8 mouse cellular contexts compared by ENCODE assay signal in genomic region chr2:91957096-91957495, GRCm38 (mm10). TPM values are rescaled to one million over a fixed set of nuclear protein-coding genes. Genes with fewer than 3 reads are reported as not detected.
A peak's percentile ranks its signal among the peaks of the same experiment; 100 is the strongest.
DNase-seq lines count a peak whose midpoint lies in the region; ATAC-seq and TF ChIP-seq lines count a peak whose summit lies in the region.

No protein-coding gene starts in this region.

- DNase-seq in kidney, postnatal 4 days: peak; percentile 56 to 59
- DNase-seq in kidney, adult 11 months: no peak
- peak; percentile 36 for DNase-seq in embryonic facial prominence, embryonic 11.5 days (ENCODE audit: low spot score)
- DNase-seq in induced T-regulatory cell, adult 2 months (ENCODE audit: low read depth): peak; percentile 85
- DNase-seq in limb, embryonic 14.5 days (ENCODE audit: low spot score): no peak
- no peak for DNase-seq in ovary, postnatal 14 days (ENCODE audit: low spot score)
- DNase-seq in kidney, adult 8-10 months: no peak

- H3K36me3 ChIP-seq in embryonic facial prominence, embryonic 11.5 days (replicated peaks; ENCODE audit: control insufficient read depth, insufficient read depth, low read depth, low read length): no peaks in the 10 kb centered on the region
- 0 out of 2 replicates have a peak, but pooled peaks cover 6% of the 10 kb centered on the region for H3K36me3 ChIP-seq in limb, embryonic 14.5 days (ENCODE audit: control insufficient read depth, insufficient read depth, low read length)
- H3K36me3 ChIP-seq in neural tube, embryonic 12.5 days: no peaks in the 10 kb centered on the region

- no peak overlapping the region for H3K27ac ChIP-seq in embryonic facial prominence, embryonic 11.5 days (replicated peaks; ENCODE audit: low read depth, low read length)
- no peak overlapping the region for H3K27ac ChIP-seq in limb, embryonic 14.5 days (replicated peaks; ENCODE audit: low read depth, low read length)
- H3K27ac ChIP-seq in neural tube, embryonic 12.5 days: no peak overlapping the region

- no peak overlapping the region for H3K4me3 ChIP-seq in embryonic facial prominence, embryonic 11.5 days (ENCODE audit: low read depth, low read length)
- no peak overlapping the region for H3K4me3 ChIP-seq in limb, embryonic 14.5 days (replicated peaks; ENCODE audit: low read length)
- H3K4me3 ChIP-seq in neural tube, embryonic 12.5 days: no peak overlapping the region

- no peak overlapping the region for H3K4me2 ChIP-seq in embryonic facial prominence, embryonic 11.5 days (ENCODE audit: low read depth, low read length)
- no peak overlapping the region for H3K4me2 ChIP-seq in limb, embryonic 14.5 days (replicated peaks; ENCODE audit: low read depth, low read length, severe bottlenecking)
- peak overlapping the region; percentile 12; the same call in 1 of the 2 replicates for H3K4me2 ChIP-seq in neural tube, embryonic 12.5 days (replicated peaks)

- ATAC-seq in embryonic facial prominence, embryonic 11.5 days (replicated peaks; ENCODE audit: insufficient number of reproducible peaks, low FRiP score, low TSS enrichment, low read depth): peak; percentile 51
- peak; percentile 66; the same call in 1 of the 2 replicates for ATAC-seq in limb, embryonic 14.5 days (ENCODE audit: low FRiP score, low read depth)
- peak; percentile 56; the same call in 1 of the 2 replicates for ATAC-seq in neural tube, embryonic 12.5 days (ENCODE audit: low FRiP score, low read depth)

- H3K9ac ChIP-seq in embryonic facial prominence, embryonic 11.5 days (replicated peaks; ENCODE audit: low read length): no peak overlapping the region
- 0 out of 2 replicates have a peak overlapping the region, but pooled peaks have one; percentile 9 for H3K9ac ChIP-seq in limb, embryonic 14.5 days (ENCODE audit: low read depth, low read length, severe bottlenecking)
- no peak overlapping the region for H3K9ac ChIP-seq in neural tube, embryonic 12.5 days

- no peaks in the 10 kb centered on the region for H3K9me3 ChIP-seq in embryonic facial prominence, embryonic 11.5 days (replicated peaks; ENCODE audit: control insufficient read depth, low read length)
- H3K9me3 ChIP-seq in limb, embryonic 14.5 days (ENCODE audit: control insufficient read depth, low read length): no peaks in the 10 kb centered on the region
- H3K9me3 ChIP-seq in neural tube, embryonic 12.5 days: no peaks in the 10 kb centered on the region

- no peak for TF ChIP-seq POLR2A in limb, embryonic 14.5 days (IDR thresholded peaks at IDR 0.05; ENCODE audit: borderline replicate concordance, extremely low read depth, insufficient read depth, insufficient read length)

- H3K27me3 ChIP-seq in embryonic facial prominence, embryonic 11.5 days (ENCODE audit: control insufficient read depth, insufficient read depth, low read length): no peaks in the 10 kb centered on the region
- H3K27me3 ChIP-seq in limb, embryonic 14.5 days (ENCODE audit: control insufficient read depth, insufficient read depth, low read length): no peaks in the 10 kb centered on the region
- no peaks in the 10 kb centered on the region for H3K27me3 ChIP-seq in neural tube, embryonic 12.5 days (replicated peaks)

- WGBS in embryonic facial prominence, embryonic 11.5 days: 65% methylated on average over 4 of the region's 4 CpGs
- WGBS in limb, embryonic 14.5 days: 20% methylated on average over 4 of the region's 4 CpGs
- WGBS in neural tube, embryonic 12.5 days: 53% methylated on average over 4 of the region's 4 CpGs

- peaks cover 4% of the 10 kb centered on the region for H3K4me1 ChIP-seq in embryonic facial prominence, embryonic 11.5 days (ENCODE audit: control insufficient read depth, insufficient read depth, low read length)
- H3K4me1 ChIP-seq in limb, embryonic 14.5 days (ENCODE audit: control insufficient read depth, insufficient read depth, low read length): peaks cover 13% of the 10 kb centered on the region
- H3K4me1 ChIP-seq in neural tube, embryonic 12.5 days: peaks cover 34% of the 10 kb centered on the region

RNA-seq across cellular contexts. Expression of gene Gm9821, which starts 11.6 kb away (rescaled TPM):
- 0.28 TPM in 1 of 2 replicates, not detected in the other for polyA plus RNA-seq in embryonic facial prominence, embryonic 11.5 days (2014; fragmentation: Nextera tagmentation; extraction: Ambion mirVana)
- polyA plus RNA-seq in limb, embryonic 14.5 days (2012; rRNA removed): 0.05 TPM in 1 of 2 replicates, not detected in the other
- 0.37 and 0.56 TPM in 2 replicates for polyA plus RNA-seq in limb, embryonic 14.5 days (2014; fragmentation: Nextera tagmentation; extraction: Ambion mirVana)
- 0.29 and 0.32 TPM in 2 replicates for polyA plus RNA-seq in neural tube, embryonic 12.5 days (2016; fragmentation: Nextera tagmentation; extraction: Ambion mirVana)

RNA-seq across cellular contexts. Expression of gene Dgkz, which starts 18.6 kb away (rescaled TPM):
- polyA plus RNA-seq in embryonic facial prominence, embryonic 11.5 days (2014; fragmentation: Nextera tagmentation; extraction: Ambion mirVana): 28.6 and 30.1 TPM in 2 replicates
- 97.1 and 109 TPM in 2 replicates for polyA plus RNA-seq in limb, embryonic 14.5 days (2012; rRNA removed)
- 40.4 and 42.4 TPM in 2 replicates for polyA plus RNA-seq in limb, embryonic 14.5 days (2014; fragmentation: Nextera tagmentation; extraction: Ambion mirVana)
- polyA plus RNA-seq in neural tube, embryonic 12.5 days (2016; fragmentation: Nextera tagmentation; extraction: Ambion mirVana): 36.0 and 41.6 TPM in 2 replicates

RNA-seq across cellular contexts. Expression of gene Mdk, which starts 25.0 kb away (rescaled TPM):
- 1,845 and 1,892 TPM in 2 replicates for polyA plus RNA-seq in embryonic facial prominence, embryonic 11.5 days (2014; fragmentation: Nextera tagmentation; extraction: Ambion mirVana)
- polyA plus RNA-seq in limb, embryonic 14.5 days (2012; rRNA removed): 1,140 and 1,381 TPM in 2 replicates
- 1,171 and 1,392 TPM in 2 replicates for polyA plus RNA-seq in limb, embryonic 14.5 days (2014; fragmentation: Nextera tagmentation; extraction: Ambion mirVana)
- 774 and 775 TPM in 2 replicates for polyA plus RNA-seq in neural tube, embryonic 12.5 days (2016; fragmentation: Nextera tagmentation; extraction: Ambion mirVana)

RNA-seq across cellular contexts. Expression of gene Chrm4, which starts 30.0 kb away (rescaled TPM):
- polyA plus RNA-seq in embryonic facial prominence, embryonic 11.5 days (2014; fragmentation: Nextera tagmentation; extraction: Ambion mirVana): 0.20 and 0.34 TPM in 2 replicates
- polyA plus RNA-seq in limb, embryonic 14.5 days (2012; rRNA removed): 0.47 and 0.88 TPM in 2 replicates
- 0.17 and 0.32 TPM in 2 replicates for polyA plus RNA-seq in limb, embryonic 14.5 days (2014; fragmentation: Nextera tagmentation; extraction: Ambion mirVana)
- 0.50 and 0.96 TPM in 2 replicates for polyA plus RNA-seq in neural tube, embryonic 12.5 days (2016; fragmentation: Nextera tagmentation; extraction: Ambion mirVana)

Comparison
In these comparisons a context has a peak if more than half of its experiments do, and no peak if none do; other contexts are left out.
1. DNase-seq: peak in kidney, postnatal 4 days (2 of 2), embryonic facial prominence, embryonic 11.5 days (single experiment) and induced T-regulatory cell, adult 2 months (single experiment); none in kidney, adult 11 months (single experiment), limb, embryonic 14.5 days (single experiment), ovary, postnatal 14 days (single experiment) and kidney, adult 8-10 months (0 of 2).
2. Peak in every context shown above with its lines, with median percentiles within 50 percentile points of each other: ATAC-seq.